Mouse (Mus musculus) gastrocnemius, adult 8-10 months (tissue): Measurements from ENCODE around the gene Lefty2. TPM values are rescaled to one million over a fixed set of nuclear protein-coding genes. Genes with fewer than 3 reads are reported as not detected.
"Not testable (repeated sequence)": the region's sequence is repeated elsewhere in the genome, so short reads cannot be mapped to it uniquely, and the experiment has no call there.

Source experiments
- DNase-seq, 2 experiments: peaks; one replicate each; pipeline ENCODE4 v3.0.0; 2022; ENCODE audit warnings: low spot score in 2 of 2
- total RNA-seq, 4 experiments: library from RNA; stranded (reverse); gene quantifications; 2 replicates each; pipeline ENCODE4 v1.2.4; 2022

Lefty2 gene
- total RNA-seq, 4 experiments from 2014 or later: not detected

DNA sequence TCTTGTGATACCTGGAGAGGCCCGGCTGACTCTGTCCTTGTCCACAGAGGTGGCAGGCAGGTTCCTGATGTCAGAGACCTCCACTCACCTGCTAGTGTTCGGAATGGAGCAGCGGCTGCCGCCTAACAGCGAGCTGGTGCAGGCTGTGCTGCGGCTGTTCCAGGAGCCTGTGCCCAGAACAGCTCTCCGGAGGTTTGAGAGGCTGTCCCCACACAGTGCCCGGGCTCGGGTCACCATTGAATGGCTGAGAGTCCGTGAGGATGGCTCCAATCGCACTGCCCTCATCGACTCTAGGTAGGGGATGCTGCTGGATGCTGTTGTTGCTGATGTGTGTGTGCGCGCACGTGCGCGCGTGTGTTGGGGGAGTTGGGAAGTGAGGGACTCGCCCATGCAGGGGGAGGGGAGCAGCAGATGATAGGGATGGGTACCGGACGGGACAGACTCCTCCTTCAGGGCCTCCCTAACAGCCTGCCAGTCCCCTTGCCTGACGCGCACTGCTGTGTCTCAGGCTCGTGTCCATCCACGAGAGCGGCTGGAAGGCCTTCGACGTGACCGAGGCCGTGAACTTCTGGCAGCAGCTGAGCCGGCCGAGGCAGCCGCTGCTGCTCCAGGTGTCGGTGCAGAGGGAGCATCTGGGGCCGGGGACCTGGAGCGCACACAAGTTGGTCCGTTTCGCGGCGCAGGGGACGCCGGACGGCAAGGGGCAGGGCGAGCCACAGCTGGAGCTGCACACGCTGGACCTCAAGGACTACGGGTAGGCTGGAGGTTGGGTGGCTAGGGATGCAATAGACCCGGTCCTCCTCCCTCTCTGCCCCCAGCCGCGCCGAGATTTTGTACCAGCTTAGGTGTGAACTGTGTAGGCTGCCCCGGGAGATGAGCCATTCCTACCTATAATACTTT is 1.4 kb downstream of the Lefty2 start:
- DNase-seq: not testable (repeated sequence)

DNA sequence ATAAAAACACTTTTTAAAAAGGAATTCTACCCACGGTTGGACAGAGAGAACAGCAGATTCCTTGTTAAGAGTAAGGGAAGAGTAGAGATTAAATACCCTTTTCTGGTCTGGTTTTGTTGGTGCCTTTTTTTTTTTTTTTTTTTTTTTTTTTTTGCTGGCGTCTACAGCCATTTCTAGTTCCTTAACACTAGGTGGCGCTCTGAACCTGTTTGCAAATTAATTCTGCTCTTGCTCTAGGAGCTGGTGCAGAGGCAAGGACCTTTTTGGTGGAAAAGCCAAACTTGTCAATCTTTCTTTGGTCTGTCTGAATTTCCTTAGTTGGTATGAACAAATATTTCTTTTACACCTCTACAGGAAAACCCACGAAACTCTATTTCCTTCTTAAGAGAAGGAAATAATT is 8.2 kb downstream of the Lefty2 start:
- no peak for DNase-seq

DNA sequence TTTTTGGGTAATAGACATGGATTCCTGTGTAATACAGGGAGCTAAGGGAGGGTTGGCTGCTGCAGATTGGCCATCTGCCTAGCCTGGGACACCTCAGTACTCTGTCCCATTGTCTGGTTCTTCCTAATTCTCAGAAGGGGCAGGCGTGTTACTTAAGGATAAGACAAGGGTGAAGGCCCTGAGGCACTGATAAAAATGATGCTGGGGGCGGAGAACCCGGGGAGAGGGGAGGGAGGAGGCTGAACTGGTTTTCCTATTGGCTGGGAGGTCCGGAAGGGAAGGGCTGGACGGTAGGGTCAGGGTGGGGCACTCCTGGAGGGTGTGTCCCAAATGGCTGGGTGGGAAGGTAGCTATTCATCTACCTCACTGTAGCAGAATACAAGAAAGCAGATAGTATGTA is 10.0 kb downstream of the Lefty2 start:
- DNase-seq: no peak

DNA sequence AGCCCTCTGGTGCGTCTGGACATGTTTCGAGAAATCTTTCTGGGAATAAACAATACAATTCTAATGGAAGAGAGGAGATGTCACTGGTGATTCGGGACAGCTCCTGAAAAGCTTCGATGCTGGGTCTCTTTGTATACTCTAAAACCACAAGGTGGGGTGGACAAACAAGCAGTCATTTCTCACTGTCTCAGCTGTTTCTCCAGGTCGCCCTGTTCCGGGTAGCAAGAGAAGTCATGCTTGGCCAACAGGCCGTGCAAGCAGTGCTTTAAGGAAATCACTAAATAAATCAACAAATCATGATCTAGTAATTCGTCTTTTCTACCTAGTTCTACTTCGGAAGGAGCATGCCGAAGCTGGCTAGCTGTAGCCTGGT is 10.7 kb downstream of the Lefty2 start:
- DNase-seq: no peak

DNA sequence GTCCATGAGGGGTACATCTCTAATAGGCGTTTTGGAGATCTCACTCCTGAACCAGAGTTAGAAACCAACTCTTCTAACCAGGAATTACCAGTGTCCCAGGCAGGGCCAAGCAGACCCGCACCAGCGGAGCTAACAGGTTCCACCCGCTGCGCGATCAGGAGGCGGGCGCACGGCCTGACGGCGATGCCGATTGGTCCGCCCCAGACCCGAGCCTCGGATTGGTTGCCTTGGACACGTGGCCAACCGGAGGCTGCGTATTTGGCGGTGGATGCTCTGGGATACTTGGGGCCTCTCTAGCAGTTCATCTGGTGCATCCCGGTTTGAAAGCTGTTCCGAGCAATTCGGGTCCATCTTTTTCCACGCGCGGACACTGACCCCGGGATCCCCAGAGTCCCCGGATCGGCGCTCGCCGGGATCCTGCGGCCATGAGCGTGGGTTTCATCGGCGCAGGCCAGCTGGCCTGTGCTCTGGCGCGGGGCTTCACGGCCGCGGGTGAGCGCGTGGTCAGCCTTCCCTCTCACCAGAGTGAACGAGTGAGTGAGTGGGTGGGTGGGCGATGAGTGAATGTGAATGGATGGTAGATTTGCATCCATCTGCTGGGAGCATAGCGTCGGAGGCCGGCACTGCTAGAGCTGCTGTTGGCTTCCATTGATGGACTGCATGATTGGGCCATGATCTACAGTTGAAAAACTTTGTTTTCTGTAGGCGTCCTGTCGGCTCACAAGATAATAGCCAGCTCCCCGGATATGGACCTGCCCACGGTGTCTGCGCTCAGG is 11.3 kb downstream of the Lefty2 start, which contains the start of gene Pycr2:
Pycr2 (plus strand) TSS at position 255 of the 776 bp plus-strand sequence.
- peak; percentile 86 to 89 for DNase-seq

DNA sequence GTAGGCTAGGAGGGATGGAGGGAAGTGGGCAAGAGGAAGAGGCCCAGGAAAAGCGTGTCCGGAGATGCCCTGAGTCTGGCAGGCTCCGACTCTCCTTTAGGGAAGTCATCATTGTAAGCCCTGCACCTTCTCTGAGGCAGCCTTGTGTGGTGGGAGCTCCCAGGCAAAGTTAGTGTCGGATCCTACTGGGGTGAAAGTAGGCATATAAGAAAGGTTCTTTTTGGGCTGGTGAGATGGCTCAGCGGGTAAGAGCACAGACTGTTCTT is 11.8 kb downstream of the Lefty2 start:
- no peak for DNase-seq

DNA sequence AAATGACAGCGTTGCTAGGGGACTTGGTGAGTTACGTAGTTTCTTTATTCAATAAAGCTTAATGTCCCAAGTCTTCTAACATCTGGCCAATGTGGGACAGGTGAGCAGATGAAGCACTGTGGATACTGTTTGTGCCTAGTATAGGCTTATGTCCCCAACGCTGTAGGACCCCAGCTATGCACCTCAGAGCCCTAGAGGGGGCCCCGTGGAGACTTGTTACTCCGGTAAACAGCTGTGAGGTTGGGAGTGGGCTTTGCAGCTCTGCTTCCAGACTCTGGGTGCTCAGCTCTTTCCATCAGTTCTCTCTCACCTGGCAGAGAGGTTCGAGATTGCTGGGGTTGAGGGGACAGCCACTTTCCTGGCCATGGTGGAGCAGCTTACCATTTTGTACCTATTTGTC is 12.4 kb downstream of the Lefty2 start:
- no peak for DNase-seq

DNA sequence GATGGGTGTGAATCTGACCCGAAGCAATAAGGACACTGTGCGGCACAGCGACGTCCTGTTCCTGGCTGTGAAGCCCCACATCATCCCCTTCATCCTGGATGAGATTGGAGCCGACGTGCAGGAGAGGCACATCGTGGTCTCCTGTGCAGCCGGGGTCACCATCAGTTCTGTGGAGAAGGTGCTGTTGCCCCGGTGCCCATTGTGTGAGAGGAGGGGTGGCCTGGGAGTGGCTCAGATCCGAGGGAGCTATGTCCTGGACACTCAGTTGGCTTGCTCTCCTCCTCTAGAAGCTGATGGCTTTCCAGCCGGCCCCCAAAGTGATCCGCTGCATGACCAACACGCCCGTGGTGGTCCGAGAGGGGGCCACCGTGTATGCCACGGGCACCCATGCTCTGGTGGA is 13.0 kb downstream of the Lefty2 start:
- no peak for DNase-seq

DNA sequence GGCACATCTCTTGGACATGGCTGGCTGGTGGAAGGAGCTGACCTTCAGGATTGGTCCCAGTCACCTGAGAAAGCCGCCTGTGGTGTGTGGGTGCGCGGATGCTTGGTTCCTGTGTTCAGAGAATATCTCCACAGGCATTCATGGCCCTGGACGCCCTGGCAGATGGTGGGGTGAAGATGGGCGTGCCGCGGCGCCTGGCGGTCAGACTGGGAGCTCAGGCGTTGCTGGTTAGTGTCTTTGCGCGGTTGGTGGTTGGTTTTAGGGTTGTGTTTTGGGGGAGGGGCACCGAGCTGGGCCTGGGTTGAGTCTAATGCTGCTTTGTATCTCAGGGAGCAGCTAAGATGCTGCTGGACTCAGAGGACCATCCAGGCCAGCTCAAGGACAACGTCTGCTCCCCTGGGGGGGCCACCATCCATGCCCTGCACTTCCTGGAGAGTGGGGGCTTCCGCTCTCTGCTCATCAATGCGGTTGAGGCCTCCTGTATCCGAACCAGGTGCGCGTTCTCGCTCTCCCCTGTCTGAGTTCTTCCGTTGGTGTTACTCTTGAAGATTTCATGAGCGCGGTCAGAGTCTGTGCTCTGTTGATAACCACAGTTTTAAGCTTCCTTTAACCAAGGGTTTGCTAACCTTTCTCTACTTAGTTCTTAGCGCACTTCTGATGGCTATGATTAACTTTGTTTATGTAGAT is 13.7 kb downstream of the Lefty2 start:
- DNase-seq: no peak

DNA sequence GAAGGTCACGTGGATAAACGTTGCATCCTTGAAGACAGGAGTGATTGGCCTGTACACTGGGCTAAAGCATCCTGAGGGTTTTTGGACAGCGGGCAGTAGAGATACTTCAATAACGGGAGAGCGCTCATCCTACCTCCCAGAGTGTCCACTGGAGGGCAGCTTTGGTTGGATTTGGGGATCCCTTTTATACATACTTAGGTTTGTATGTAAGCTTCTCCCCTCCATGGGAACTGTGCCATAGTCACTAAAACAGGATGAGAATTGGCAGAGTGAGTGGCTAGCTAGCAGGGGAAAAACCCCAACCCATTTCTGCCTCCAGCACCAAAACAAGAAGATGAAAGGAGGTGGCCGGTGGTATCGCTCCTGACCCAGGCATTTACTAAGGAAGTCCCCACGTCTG is 18.2 kb downstream of the Lefty2 start:
- DNase-seq: no peak

DNA sequence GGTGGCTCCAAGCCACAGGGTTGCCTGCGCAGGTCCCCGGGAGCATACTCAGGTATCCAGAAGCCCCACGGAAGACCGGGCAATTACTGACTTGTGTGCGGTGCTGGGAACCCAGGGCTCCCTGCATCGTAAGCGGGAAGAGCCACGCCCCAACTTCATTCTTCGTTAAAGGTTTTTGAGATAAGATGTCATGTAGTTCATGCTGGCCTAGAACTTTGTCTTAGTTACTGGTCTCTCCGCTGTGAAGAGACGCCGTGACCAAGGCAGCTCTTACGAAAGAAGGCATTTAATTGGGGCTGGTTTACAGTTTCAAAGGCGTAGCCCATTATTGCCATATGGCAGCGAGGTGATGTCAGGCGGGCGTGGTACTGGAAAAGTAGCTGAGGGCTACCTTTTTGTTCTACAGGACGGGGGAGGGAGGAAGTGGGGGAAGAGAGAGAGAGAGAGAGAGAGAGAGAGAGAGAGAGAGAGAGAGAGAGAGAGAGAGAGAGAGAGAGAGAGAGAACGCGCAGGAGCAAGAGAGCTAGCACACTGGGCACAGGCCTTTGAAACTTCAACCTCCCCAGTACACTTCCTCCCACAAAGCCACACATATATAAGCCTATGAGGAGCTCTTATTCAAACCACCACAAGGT is 18.9 kb downstream of the Lefty2 start:
- no peak for DNase-seq

DNA sequence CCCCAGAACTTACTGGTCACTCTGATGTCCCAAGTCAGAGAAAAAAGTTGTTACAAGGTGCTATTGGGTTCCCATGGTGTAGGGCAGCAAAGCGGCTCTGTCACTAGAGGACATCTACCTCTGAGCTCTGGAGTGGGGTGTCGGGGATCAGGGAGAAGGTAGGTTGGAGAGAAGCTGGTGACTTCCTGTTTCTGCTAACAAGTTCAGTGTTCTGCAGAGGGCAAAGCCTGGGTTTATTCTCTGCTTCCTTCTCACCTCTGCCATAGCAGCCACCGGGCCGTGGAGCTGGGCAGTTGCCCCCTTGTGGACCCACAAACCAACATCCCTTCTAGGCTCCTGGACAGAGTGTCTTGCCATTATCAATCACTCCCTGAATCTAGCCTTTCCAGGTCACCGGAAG is 19.9 kb downstream of the Lefty2 start:
- DNase-seq: no peak

DNA sequence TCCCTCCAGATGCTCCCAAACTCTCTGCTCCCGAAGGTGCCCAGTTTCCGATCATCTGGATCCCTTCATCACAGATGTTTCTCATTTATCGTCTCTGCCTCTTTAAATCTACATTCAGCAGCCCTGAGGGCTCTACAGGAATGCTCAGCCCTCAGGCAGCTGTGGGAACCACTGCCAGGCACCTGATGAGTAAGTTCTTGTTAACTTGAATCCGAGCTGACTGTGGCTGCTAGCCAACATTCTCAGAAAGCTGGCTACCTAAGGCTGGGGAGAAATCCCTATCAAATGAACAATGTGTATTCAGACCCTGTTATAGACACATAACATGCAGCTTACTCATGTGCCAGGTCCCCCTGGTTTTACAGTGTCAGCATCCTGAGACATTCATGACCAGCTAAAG is 20.9 kb downstream of the Lefty2 start:
- no peak for DNase-seq

DNA sequence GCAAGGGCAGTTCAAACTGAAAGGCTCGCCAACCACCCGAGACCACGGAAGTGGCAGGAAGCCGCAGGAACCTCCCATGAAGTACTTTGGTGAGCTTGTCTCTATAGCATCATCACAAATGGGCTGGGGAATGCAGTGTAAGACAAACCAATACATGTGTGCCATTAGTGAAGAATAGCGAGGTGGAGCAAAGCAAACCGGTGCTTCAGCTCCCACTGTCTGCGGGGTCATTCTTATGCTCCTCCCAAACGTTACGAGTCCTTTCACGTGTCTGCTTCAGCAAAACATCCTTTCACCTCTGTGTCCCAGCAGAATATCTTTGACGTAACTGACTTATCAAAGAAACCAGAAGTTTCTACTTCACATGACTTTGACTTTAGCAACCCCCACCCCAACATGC is 23.5 kb downstream of the Lefty2 start:
- no peak for DNase-seq

DNA sequence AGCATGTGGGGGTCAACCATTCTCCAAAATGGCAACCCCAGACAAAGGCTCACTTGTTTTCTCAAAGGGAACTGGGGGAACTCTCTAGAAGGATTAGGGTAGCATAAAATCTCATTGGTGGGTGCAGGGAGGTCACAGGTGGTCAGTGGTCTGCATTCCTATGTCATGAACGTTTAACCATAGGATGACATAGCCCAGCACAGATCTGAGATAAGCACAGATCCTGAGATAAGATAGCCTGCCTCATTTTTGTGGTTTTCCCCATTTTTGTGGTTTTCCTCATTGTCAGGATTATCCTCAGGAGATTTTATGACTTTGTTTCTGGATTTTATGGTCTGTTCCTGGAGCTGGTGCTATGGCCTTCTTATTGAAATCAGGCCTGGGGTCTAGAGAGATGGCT is 24.1 kb downstream of the Lefty2 start:
- no peak for DNase-seq

DNA sequence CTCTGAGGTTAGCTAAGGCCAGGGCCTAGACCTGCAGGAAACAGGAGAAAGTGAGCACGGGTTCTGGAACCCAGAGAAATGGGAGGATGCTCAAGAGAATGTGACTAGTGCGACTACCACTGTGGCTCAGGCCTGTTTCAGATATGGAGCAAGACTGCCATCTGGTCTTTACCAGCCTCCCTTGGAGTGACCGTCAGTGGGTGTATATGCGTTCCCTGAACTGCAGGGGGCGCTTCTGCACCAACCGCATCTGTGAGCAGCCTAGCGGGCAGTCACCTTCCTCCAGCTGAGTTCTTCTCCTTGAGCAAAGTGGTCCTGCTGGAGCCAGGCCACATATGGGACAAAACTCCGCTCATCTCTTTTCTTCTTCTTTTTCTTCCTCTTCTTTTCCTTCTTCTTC is 26.8 kb downstream of the Lefty2 start:
- no peak for DNase-seq

DNA sequence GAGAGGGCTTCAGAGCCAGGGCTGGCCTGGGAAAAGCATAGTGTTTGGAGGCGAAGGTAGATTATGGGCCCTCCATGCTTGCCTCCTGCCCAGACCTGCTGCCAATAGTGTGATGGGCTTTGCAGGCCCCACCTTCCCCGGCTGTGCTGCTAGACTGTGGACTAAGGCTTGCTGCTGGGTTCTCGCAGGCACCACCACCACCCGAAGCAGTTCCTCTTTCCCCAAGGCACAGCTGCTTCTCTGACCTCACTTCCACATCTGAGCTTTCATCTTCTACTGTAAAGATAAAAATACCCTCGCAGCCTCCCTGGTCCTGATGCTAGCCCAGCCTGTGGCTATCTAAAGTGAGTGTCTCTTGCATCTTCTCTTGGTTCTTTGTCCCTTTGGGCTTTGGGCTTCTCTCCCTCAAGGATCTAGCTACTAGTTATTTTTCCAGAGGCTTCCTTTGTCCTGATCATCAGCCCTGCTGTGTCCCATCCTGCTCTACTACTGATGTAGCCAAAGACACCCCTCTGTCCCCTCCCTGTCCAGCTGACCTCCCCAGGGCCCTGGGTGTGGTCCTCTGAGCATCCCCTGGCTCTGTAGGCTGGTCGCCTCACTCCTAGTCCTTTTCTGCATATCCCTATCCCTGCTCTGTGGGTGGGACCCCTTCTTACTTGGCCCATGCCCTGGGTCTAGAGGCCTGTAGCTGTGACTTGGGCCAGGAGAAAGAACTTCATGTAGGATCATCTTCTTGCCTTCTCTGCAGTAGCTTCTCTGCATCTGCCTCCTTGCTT is 29.6 kb downstream of the Lefty2 start:
- no peak for DNase-seq

DNA sequence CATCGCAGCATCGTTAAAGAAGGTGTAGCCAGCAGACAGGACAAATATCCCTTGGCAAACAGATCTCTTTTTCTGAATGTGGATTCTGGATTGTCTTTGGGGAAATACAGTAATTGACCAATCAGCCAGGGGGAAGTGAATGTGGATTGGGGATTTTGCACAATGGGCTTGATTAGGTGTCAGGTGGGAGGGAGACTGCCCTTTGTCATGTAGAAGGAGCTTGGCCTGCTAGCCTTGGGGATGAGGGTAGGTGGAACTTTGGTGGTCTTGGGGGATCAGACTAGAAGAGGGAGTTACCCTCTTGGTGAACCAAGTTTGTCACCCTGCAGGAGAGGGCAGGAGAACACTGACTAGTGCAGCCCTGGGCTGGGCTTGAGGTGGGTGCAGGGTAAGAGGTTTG is 31.8 kb downstream of the Lefty2 start:
- no peak for DNase-seq

DNA sequence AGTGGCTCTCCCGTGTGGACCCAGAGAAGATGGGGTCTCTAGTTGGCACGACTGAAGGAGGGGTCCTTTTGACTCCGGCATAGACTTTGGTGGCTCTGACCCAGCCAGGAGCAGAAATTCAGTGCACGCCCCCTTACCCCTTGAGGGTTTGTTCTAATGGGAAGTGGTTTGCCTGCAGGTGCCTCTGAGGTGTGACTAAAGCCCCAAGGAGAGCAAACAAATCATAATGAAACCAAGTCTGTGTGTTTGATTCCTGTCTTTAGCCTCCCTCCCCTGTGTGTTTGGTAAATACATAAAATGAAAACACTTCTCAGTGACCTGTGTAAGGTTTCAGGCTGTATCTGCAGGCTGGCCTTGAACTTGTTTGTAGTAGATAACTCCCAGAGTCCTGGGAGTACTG is 33.4 kb downstream of the Lefty2 start:
- no peak for DNase-seq

DNA sequence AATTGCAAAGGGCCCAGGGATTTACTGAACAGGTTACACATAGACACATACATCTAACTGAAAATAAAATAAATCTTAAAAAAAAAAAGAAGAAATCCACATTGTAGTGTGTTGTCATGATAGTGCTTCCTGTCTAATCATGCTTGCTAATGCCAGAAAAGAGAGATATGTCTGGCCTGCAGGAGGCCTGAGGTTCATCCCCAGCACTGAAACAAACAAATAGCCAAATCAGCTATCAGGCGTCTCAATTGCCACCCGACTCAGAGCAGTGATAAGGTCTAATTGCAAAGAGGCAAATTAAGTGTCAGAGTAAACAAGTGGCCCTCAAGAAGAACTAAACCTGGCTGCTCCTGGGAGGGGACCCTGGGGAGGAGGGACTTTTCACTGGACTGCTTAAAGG is 36.7 kb downstream of the Lefty2 start:
- no peak for DNase-seq

DNA sequence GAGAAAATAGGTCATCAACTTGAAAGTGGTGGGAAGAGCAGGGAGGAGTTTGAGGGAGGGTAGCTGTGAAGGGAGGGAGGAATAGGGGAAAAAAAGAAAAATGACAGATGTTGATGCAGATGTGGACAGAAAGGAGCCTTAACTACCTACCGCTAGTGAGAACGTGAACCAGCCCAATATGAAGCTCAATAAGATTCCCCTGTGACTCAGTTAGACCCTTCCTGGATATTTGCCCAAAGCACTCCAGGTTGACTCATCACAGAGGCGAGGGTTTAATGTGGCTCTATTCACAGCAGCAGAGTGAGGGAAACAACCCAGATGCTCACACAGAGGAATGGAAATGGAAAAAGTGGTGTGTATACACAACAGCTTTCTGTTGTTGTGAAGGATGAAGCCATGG is 38.2 kb downstream of the Lefty2 start:
- DNase-seq: no peak
